Mouse (Mus musculus): ENCODE data around the gene Cdc42ep3. TPM values are rescaled to one million over a fixed set of nuclear protein-coding genes. Genes with fewer than 3 reads are reported as not detected.

The Cdc42ep3 gene
- polyA plus RNA-seq, 1 experiment: 11.0 TPM

DNA sequence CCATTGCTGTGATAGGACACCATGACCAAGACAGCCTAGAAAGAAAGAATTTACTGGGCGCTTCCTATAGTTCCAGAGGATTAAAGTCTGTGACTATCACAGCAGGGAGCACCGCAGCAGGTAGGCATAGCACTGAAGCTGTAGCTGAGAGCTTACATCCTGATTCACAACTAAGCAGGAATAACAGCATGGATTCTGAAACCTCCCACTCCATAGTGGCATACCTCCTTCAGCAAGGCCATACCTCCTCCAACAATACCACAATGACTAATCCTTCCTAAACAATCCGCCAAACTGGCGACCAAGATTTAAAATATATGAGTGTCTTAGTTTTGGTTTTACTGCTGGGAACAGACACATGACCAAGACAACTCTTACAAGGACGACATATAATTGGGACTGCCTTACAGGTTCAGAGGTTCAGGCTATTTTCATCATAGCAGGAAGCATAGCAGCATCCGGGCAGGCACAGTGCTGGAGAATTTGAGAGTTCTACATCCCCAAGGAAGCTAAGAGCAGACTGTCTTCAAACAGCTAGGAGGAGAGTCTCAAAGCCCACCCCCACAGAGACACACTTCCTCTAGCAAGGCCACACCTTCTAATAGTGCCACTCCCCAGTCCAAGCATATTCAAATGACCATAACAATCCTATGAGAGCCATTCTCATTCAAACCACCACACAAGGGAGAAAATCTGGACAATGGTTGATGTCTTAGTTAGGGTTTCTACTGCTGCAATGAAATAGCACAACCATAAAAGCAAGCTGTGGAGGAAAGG, 21.7 kb upstream of the Cdc42ep3 start:
- no peak for DNase-seq
- H3K27ac ChIP-seq (ENCODE audit: insufficient read depth, low read length): no peak overlapping the region
- TF ChIP-seq CTCF (IDR thresholded peaks at IDR 0.05; ENCODE audit: borderline replicate concordance, insufficient read depth, low read depth, low read length) (no peak), POLR2A (IDR thresholded peaks at IDR 0.05; ENCODE audit: borderline replicate concordance, insufficient read depth, low read length) (no peak)
- H3K4me1 ChIP-seq (ENCODE audit: control insufficient read depth, insufficient read depth, low read length): no peaks in the 10 kb centered on the region
- WGBS: 74% methylated on average over 6 of the region's 6 CpGs
- no peaks in the 10 kb centered on the region for H3K27me3 ChIP-seq (ENCODE audit: control insufficient read depth, insufficient read depth, low read length)
- H3K4me3 ChIP-seq (replicated peaks; ENCODE audit: insufficient read depth, low read depth, low read length): no peak overlapping the region

DNA sequence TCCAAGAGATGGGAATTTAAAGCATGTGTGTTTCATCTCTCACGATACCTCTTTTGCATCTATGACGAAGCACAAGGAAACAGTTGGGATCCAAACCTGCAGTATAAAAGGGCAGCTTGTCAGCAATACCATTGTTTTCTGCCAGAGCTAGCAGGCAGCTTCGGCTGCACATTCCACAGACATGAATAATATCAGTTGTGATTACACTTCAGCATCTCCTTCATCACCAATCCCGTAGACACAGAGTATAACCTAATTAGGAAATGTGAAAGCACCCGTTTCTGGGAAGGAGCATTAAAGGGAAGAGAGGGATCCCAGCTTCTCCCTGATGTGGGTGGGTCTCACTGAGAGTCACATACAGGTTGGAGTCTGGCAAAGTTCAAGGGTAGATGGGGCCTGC, 18.1 kb upstream of the Cdc42ep3 start:
- H3K27me3 ChIP-seq (ENCODE audit: control insufficient read depth, insufficient read depth, low read length): no peaks in the 10 kb centered on the region
- DNase-seq: no peak
- TF ChIP-seq CTCF (IDR thresholded peaks at IDR 0.05; ENCODE audit: borderline replicate concordance, insufficient read depth, low read depth, low read length): no peak
- TF ChIP-seq POLR2A (IDR thresholded peaks at IDR 0.05; ENCODE audit: borderline replicate concordance, insufficient read depth, low read length): no peak
- no peaks in the 10 kb centered on the region for H3K4me1 ChIP-seq (ENCODE audit: control insufficient read depth, insufficient read depth, low read length)
- WGBS: 76% methylated on average over 5 of the region's 5 CpGs
- no peak overlapping the region for H3K4me3 ChIP-seq (replicated peaks; ENCODE audit: insufficient read depth, low read depth, low read length)
- no peak overlapping the region for H3K27ac ChIP-seq (ENCODE audit: insufficient read depth, low read length)

DNA sequence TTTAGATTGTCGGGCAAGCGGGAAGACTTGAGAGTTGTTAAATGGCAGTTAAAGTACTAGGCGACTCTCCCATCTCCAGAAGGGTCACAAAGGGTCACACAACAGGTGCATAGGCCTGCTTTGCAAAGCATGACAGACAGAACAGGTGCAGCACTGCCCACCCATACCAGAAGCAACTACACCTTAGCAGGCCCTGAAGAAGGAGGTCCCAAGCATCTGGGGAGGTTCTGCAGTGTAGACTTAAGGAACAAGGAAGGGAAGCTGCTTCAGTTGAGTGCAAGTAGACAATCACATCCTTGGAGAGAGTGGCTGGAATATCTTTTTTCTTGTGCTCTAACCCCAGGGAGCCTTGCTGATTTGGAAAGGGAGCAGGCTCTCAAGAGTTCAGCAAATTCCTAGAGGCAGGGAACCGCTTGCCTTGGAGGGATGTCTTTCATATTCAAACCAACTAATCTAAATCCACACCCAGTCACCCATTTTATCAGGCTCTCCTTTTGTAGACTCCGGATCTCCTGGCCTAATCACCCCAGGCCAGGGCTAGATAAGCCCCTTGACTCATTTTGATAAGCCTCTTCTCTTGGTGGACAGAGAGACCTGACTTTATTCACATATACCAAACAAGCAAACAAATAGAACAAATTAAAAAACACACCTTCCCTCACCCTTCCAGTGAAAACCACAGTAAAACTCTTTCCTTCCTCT, 10.0 kb upstream of the Cdc42ep3 start:
- TF ChIP-seq POLR2A (IDR thresholded peaks at IDR 0.05; ENCODE audit: borderline replicate concordance, insufficient read depth, low read length) (no peak), CTCF (IDR thresholded peaks at IDR 0.05; ENCODE audit: borderline replicate concordance, insufficient read depth, low read depth, low read length) (no peak)
- H3K4me1 ChIP-seq (ENCODE audit: control insufficient read depth, insufficient read depth, low read length): no peaks in the 10 kb centered on the region
- no peaks in the 10 kb centered on the region for H3K27me3 ChIP-seq (ENCODE audit: control insufficient read depth, insufficient read depth, low read length)
- H3K27ac ChIP-seq (ENCODE audit: insufficient read depth, low read length): no peak overlapping the region
- no peak for DNase-seq
- no peak overlapping the region for H3K4me3 ChIP-seq (replicated peaks; ENCODE audit: insufficient read depth, low read depth, low read length)
- 53% methylated on average over 5 of the region's 5 CpGs for WGBS

DNA sequence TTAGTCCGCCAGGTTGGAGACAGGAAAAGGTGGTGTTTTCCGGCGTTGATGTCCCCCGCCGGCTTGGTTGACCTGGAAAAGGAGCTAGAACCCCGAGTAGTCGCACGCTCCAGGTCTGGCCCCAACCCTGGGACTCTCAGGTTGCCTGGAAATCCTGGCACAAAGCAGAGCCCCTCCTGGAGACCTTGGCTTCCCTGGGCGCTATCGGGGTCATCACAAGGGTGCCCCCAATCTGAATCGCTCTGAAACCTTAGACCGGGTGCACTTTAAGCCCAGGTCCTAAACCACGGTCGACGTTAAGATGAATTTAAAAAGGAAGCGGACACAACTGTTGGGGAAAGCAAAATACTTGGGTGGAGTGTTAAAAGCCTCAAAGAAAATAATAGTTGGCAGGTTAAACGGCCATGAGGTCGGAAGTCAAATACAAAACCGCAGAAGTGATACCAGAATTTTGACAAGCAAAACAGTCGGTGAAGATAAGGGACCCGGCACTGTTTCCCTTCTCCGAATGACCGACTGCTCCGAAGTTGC, 1.2 kb upstream of the Cdc42ep3 start:
- Histone ChIP-seq H3K27ac (ENCODE audit: insufficient read depth, low read length) (peak overlapping the region; percentile 96), H3K4me3 (replicated peaks; ENCODE audit: insufficient read depth, low read depth, low read length) (peak overlapping the region; percentile 95), H3K27me3 (ENCODE audit: control insufficient read depth, insufficient read depth, low read length) (no peaks in the 10 kb centered on the region), H3K4me1 (ENCODE audit: control insufficient read depth, insufficient read depth, low read length) (no peaks in the 10 kb centered on the region)
- no peak for DNase-seq
- WGBS: 13% methylated on average over 24 of the region's 24 CpGs
- TF ChIP-seq POLR2A (IDR thresholded peaks at IDR 0.05; ENCODE audit: borderline replicate concordance, insufficient read depth, low read length) (no peak), CTCF (IDR thresholded peaks at IDR 0.05; ENCODE audit: borderline replicate concordance, insufficient read depth, low read depth, low read length) (no peak)

DNA sequence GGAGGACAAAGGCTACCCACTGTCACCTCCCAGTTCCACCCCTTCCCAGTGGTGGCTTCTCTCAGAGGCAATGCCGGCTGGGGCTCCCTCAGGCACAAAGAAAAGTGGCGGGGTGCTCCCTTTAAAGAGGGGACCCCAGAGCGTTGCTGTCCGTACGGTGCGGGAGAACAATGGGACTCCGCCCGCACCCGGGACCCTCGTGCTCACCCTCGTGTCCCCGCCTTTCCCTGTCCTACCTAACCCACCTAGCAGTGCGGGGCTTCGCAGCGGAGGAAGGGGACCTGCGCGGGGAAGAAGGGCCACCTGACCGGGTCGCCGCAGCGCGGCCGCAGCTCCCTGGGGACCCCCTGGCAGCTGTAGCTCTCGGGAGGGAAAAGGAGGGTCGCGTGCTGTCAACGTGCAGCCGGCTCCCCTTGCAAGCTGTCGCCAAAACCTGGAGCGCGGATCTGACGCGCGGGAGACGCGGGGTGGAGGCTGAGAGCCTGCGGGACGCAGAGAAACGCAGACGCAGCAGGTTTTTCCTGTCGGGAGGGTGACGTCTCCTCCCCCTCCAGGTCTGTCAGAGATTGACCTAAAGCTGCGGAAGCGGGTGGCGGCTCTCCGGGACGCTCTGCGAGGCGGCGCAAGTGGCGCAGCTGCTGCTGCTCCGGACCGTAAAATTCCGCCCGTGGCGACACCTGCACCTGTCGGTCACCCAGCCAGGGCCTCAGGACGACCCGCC, 540 bp upstream of the Cdc42ep3 start:
- Histone ChIP-seq H3K27ac (ENCODE audit: insufficient read depth, low read length) (peak overlapping the region; percentile 96), H3K4me1 (ENCODE audit: control insufficient read depth, insufficient read depth, low read length) (no peaks in the 10 kb centered on the region), H3K4me3 (replicated peaks; ENCODE audit: insufficient read depth, low read depth, low read length) (peak overlapping the region; percentile 95), H3K27me3 (ENCODE audit: control insufficient read depth, insufficient read depth, low read length) (no peaks in the 10 kb centered on the region)
- WGBS: under 1% methylated on average over 59 of the region's 59 CpGs
- TF ChIP-seq POLR2A (IDR thresholded peaks at IDR 0.05; ENCODE audit: borderline replicate concordance, insufficient read depth, low read length): peak; percentile 46
- TF ChIP-seq CTCF (IDR thresholded peaks at IDR 0.05; ENCODE audit: borderline replicate concordance, insufficient read depth, low read depth, low read length): no peak
- DNase-seq: peak; percentile 89

DNA sequence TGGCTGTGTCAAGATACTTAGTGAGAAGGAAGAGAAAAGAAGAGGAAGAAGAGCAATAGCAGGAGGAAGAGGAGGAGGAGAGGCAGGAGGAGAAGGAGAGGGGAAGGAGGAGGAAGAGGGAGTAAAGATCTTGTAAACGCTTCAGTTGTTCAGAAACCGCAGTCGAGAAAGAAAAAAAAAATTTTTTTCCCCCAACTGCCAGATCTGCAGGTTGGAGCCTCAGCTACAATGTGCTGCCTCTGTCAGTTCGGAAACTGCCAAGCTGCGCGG, 782 bp downstream of the Cdc42ep3 start:
- peaks cover 4% of the 10 kb centered on the region; the same call in 1 of the 2 replicates for H3K4me1 ChIP-seq (ENCODE audit: control insufficient read depth, insufficient read depth, low read length)
- H3K4me3 ChIP-seq (replicated peaks; ENCODE audit: insufficient read depth, low read depth, low read length): peak overlapping the region; percentile 95
- no peak overlapping the region for H3K27ac ChIP-seq (ENCODE audit: insufficient read depth, low read length)
- TF ChIP-seq CTCF (IDR thresholded peaks at IDR 0.05; ENCODE audit: borderline replicate concordance, insufficient read depth, low read depth, low read length) (no peak), POLR2A (IDR thresholded peaks at IDR 0.05; ENCODE audit: borderline replicate concordance, insufficient read depth, low read length) (no peak)
- under 1% methylated on average over 6 of the region's 6 CpGs for WGBS
- no peaks in the 10 kb centered on the region for H3K27me3 ChIP-seq (ENCODE audit: control insufficient read depth, insufficient read depth, low read length)
- no peak for DNase-seq

DNA sequence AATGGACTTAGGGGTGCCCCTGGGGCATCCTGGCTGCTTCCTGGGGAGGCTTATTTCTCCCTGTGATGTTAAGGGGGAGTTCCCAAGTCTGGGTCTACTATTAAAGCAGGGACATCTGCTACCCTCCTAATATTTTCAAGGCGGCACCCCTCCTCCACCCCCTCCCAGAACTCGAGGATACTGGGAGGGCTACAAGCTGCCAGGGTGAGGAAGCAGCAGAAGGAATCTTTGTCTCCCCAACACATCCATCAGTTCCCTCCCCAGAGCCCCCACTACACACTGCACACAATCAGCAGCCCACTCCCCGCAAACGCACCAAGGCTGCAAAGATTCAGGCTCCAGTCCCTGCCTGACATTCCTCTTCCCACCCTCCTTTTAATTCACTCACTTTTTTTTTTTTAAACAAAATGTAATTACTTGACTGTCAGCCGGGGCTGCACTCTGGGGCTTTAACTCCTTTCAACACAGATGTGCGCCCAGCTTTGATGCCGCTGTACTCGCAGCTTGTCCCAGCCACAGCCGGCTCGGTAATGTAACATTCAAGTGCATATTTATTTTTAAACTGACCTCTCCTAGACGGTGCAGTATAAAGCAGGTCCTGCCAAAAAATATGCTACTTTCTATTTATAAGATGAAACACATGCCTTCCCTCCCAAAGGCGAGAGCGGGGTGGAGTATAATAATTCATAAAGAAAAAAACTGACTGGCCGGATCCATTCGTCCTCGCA, 1.3 kb downstream of the Cdc42ep3 start:
- Histone ChIP-seq H3K27me3 (ENCODE audit: control insufficient read depth, insufficient read depth, low read length) (no peaks in the 10 kb centered on the region), H3K27ac (ENCODE audit: insufficient read depth, low read length) (no peak overlapping the region), H3K4me1 (ENCODE audit: control insufficient read depth, insufficient read depth, low read length) (peaks cover 4% of the 10 kb centered on the region; the same call in 1 of the 2 replicates), H3K4me3 (replicated peaks; ENCODE audit: insufficient read depth, low read depth, low read length) (peak overlapping the region; percentile 95)
- DNase-seq: peak in 1 of 2 experiments; percentile 33
- 8% methylated on average over 16 of the region's 16 CpGs for WGBS
- TF ChIP-seq CTCF (IDR thresholded peaks at IDR 0.05; ENCODE audit: borderline replicate concordance, insufficient read depth, low read depth, low read length) (no peak), POLR2A (IDR thresholded peaks at IDR 0.05; ENCODE audit: borderline replicate concordance, insufficient read depth, low read length) (no peak)
